Mouse (Mus musculus) liver, embryonic 16.5 days (tissue): ENCODE data around the gene Wfdc2. TPM values are rescaled to one million over a fixed set of nuclear protein-coding genes. Genes with fewer than 3 reads are reported as not detected.

Experiments used
- polyA plus RNA-seq: library from polyadenylated mRNA; unstranded; fragments of >200 nt; fragmentation: Nextera tagmentation; extraction: Ambion mirVana; gene quantifications from 2 replicates; pipeline ENCODE4 v1.2.1, GENCODE M21; 2015

The Wfdc2 gene
- polyA plus RNA-seq, 1 experiment from 2014 or later: 1.7 TPM

Other genes with a start within 250 kb of the Wfdc2 start
- not detected in 2 replicates for gene Svs6, start 245.7 kb upstream of the Wfdc2 start, polyA plus RNA-seq
- gene Svs5, start 229.7 kb upstream of the Wfdc2 start, polyA plus RNA-seq: not detected in 2 replicates
- 22.6 and 26.6 TPM in 2 replicates for gene Slpi, start 173.3 kb upstream of the Wfdc2 start, polyA plus RNA-seq
- gene Rbpjl, start 159.3 kb upstream of the Wfdc2 start, polyA plus RNA-seq: 0.14 and 0.89 TPM in 2 replicates
- gene Matn4, start 157.3 kb upstream of the Wfdc2 start, polyA plus RNA-seq: 0.09 and 0.12 TPM in 2 replicates
- gene Sdc4, start 118.5 kb upstream of the Wfdc2 start, polyA plus RNA-seq: 70.1 and 72.5 TPM in 2 replicates
- 24.5 and 24.8 TPM in 2 replicates for gene Sys1, start 105.4 kb upstream of the Wfdc2 start, polyA plus RNA-seq
- 4.6 and 5.6 TPM in 2 replicates for gene Gm20458, start 101.4 kb upstream of the Wfdc2 start, polyA plus RNA-seq
- not detected in 2 replicates for gene Trp53tg5, start 88.7 kb upstream of the Wfdc2 start, polyA plus RNA-seq
- gene Dbndd2, start 76.3 kb upstream of the Wfdc2 start, polyA plus RNA-seq: 1.5 and 2.7 TPM in 2 replicates
- gene Pigt, start 64.9 kb upstream of the Wfdc2 start, polyA plus RNA-seq: 20.8 and 24.0 TPM in 2 replicates
- not detected in 2 replicates for gene Spint3, start 11.0 kb downstream of the Wfdc2 start, polyA plus RNA-seq
- 0.21 TPM in 1 of 2 replicates, not detected in the other for gene Wfdc6a, start 23.0 kb downstream of the Wfdc2 start, polyA plus RNA-seq
- gene Eppin, start 31.2 kb downstream of the Wfdc2 start, polyA plus RNA-seq: not detected in 2 replicates
- not detected in 2 replicates for gene Wfdc6b, start 51.1 kb downstream of the Wfdc2 start, polyA plus RNA-seq
- not detected in 2 replicates for gene Wfdc8, start 51.2 kb downstream of the Wfdc2 start, polyA plus RNA-seq
- not detected in 2 replicates for gene Wfdc16, start 76.4 kb downstream of the Wfdc2 start, polyA plus RNA-seq
- not detected in 2 replicates for gene Wfdc10, start 93.6 kb downstream of the Wfdc2 start, polyA plus RNA-seq
- gene Wfdc9, start 94.2 kb downstream of the Wfdc2 start, polyA plus RNA-seq: not detected in 2 replicates
- gene Wfdc11, start 111.7 kb downstream of the Wfdc2 start, polyA plus RNA-seq: not detected in 2 replicates
- not detected in 2 replicates for gene Wfdc13, start 122.7 kb downstream of the Wfdc2 start, polyA plus RNA-seq
- gene Spint4, start 136.1 kb downstream of the Wfdc2 start, polyA plus RNA-seq: not detected in 2 replicates
- not detected in 2 replicates for gene Spint5, start 152.9 kb downstream of the Wfdc2 start, polyA plus RNA-seq
- gene Wfdc3, start 183.5 kb downstream of the Wfdc2 start, polyA plus RNA-seq: 1.5 and 1.7 TPM in 2 replicates
- gene Dnttip1, start 183.6 kb downstream of the Wfdc2 start, polyA plus RNA-seq: 40.1 and 43.1 TPM in 2 replicates
- 632 and 661 TPM in 2 replicates for gene Ube2c, start 207.5 kb downstream of the Wfdc2 start, polyA plus RNA-seq
- gene Tnnc2, start 217.6 kb downstream of the Wfdc2 start, polyA plus RNA-seq: 29.4 and 67.5 TPM in 2 replicates
- gene Snx21, start 223.4 kb downstream of the Wfdc2 start, polyA plus RNA-seq: 9.4 and 12.1 TPM in 2 replicates
- gene Acot8, start 242.5 kb downstream of the Wfdc2 start, polyA plus RNA-seq: 19.8 and 20.6 TPM in 2 replicates
- 4.3 TPM in 2 replicates for gene Zswim3, start 242.7 kb downstream of the Wfdc2 start, polyA plus RNA-seq